Mouse (Mus musculus) lung, embryonic 14.5 days (tissue): ENCODE data around the gene Prx. TPM values are rescaled to one million over a fixed set of nuclear protein-coding genes. Genes with fewer than 3 reads are reported as not detected.

Source experiments
- ATAC-seq: fragments of 200-750 bp; cut with Nextera tagmentation; 2 replicates; pipeline ENCODE4 v1.8.0; 2017; ENCODE audit warnings: mild to moderate bottlenecking, moderate TSS enrichment, moderate library complexity; ENCODE audit not compliant: insufficient read depth
- DNase-seq: peaks from one replicate; pipeline ENCODE4 v3.0.0-alpha.2; 2015
- H3K27ac ChIP-seq: fragments of 300-500 bp; sonication (generic); 2 replicates; pipeline ENCODE4 v1.5.1; 2014; ENCODE audit warnings: low read depth, mild to moderate bottlenecking, moderate library complexity
- H3K27me3 ChIP-seq: fragments of 300-500 bp; sonication (generic); 2 replicates; pipeline ENCODE4 v1.6.1; 2014; ENCODE audit warnings: low read length, control low read depth; ENCODE audit not compliant: insufficient read depth
- H3K36me3 ChIP-seq: fragments of 300-500 bp; sonication (generic); 2 replicates; pipeline ENCODE4 v1.6.1; 2014; ENCODE audit warnings: control low read depth; ENCODE audit not compliant: insufficient read depth
- H3K4me1 ChIP-seq: fragments of 300-500 bp; sonication (generic); 2 replicates; pipeline ENCODE4 v1.6.1; 2014; ENCODE audit warnings: antibody characterized with exemption, control low read depth; ENCODE audit not compliant: insufficient read depth
- H3K4me2 ChIP-seq: fragments of 300-500 bp; sonication (generic); 2 replicates; pipeline ENCODE4 v1.6.1; 2014; ENCODE audit warnings: mild to moderate bottlenecking
- H3K4me3 ChIP-seq: fragments of 300-500 bp; sonication (generic); 2 replicates; pipeline ENCODE4 v1.5.1; 2014; ENCODE audit warnings: low read depth, low read length
- H3K9ac ChIP-seq: fragments of 300-500 bp; sonication (generic); 2 replicates; pipeline ENCODE4 v1.6.1; 2014
- H3K9me3 ChIP-seq: fragments of 300-500 bp; sonication (generic); 2 replicates; pipeline ENCODE4 v1.6.1; 2016; ENCODE audit warnings: low read depth, low read length, control low read depth
- CTCF ChIP-seq: IDR thresholded peaks from 2 replicates; pipeline ENCODE4 v1.5.1; 2016; ENCODE audit warnings: antibody characterized with exemption, low read depth
- WGBS: fragments of 180-500 bp; shearing (Covaris S2); extraction: QIAGEN DNeasy Blood & Tissue Kit; methylation state at CpG from one replicate; pipeline ENCODE4 v1.1.7; 2014; 5-methylcytosine and 5-hydroxymethylcytosine counted together
- polyA plus RNA-seq: library from polyadenylated mRNA; unstranded; fragments of >200 nt; fragmentation: Nextera tagmentation; extraction: Ambion mirVana; gene quantifications from 2 replicates; pipeline ENCODE4 v1.2.1, GENCODE M21; 2014

Gene Prx
- polyA plus RNA-seq, 1 experiment from 2014 or later, result 2.5 TPM

DNA sequence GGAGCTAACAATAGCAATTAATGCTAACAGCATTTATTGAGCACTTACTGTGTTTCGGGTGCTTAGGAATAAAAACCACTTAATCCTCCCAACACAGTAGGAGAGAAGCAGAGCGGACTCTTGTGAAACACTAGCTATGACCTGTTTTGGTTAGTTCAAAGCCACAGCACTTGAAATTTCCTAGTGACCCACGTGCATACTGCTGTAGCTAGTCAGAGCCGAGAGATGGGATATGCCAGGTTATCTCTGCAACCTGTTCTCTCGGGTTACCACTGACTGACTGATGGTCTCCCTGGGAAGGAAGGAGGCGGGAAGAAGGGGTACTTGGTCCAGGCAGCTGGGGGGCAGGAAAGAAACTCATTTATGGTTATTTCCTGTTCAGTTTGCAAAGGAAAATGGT lies 38.6 kb upstream of the Prx start:
- ATAC-seq (no peak), DNase-seq (no peak)

DNA sequence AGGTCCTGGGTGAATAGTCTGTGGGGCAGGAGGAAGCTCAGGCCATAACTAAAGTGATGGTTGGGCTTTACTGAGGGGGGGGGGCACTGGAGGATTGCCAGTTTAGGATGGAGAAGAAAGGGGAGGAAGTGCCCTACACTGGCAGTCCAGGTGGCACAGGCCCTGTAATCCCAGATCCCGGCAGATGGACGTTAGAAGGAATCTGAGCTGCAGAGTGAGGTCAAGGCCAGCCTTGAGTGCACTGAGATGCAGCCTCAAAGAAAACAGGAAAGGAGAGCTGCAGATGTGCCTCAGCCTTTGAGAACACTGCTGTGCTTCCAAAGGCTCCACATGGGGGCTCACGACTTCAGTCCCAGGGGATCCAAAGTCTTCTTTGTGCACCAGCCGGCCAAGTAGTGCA lies 31.5 kb upstream of the Prx start:
- Histone ChIP-seq H3K4me1 (peaks cover 5% of the 10 kb centered on the region; the same call in 1 of the 2 replicates), H3K4me2 (no peak overlapping the region), H3K36me3 (no peaks in the 10 kb centered on the region), H3K9ac (no peak overlapping the region), H3K27me3 (no peaks in the 10 kb centered on the region), H3K9me3 (no peaks in the 10 kb centered on the region), H3K4me3 (no peak overlapping the region), H3K27ac (no peak overlapping the region)
- 22% methylated on average over 4 of the region's 4 CpGs for WGBS
- peak; percentile 54 for DNase-seq
- TF ChIP-seq CTCF, result no peak
- ATAC-seq, result no peak

More for the DNA sequence above, 38.6 kb upstream of the Prx start:
- Histone ChIP-seq H3K27me3 (no peaks in the 10 kb centered on the region), H3K9me3 (no peaks in the 10 kb centered on the region), H3K4me1 (no peaks in the 10 kb centered on the region), H3K9ac (no peak overlapping the region), H3K27ac (no peak overlapping the region), H3K4me3 (no peak overlapping the region), H3K4me2 (no peak overlapping the region), H3K36me3 (no peaks in the 10 kb centered on the region)
- 69% methylated on average over 6 of the region's 6 CpGs for whole genome bisulfite sequencing
- TF ChIP-seq CTCF, result no peak

DNA sequence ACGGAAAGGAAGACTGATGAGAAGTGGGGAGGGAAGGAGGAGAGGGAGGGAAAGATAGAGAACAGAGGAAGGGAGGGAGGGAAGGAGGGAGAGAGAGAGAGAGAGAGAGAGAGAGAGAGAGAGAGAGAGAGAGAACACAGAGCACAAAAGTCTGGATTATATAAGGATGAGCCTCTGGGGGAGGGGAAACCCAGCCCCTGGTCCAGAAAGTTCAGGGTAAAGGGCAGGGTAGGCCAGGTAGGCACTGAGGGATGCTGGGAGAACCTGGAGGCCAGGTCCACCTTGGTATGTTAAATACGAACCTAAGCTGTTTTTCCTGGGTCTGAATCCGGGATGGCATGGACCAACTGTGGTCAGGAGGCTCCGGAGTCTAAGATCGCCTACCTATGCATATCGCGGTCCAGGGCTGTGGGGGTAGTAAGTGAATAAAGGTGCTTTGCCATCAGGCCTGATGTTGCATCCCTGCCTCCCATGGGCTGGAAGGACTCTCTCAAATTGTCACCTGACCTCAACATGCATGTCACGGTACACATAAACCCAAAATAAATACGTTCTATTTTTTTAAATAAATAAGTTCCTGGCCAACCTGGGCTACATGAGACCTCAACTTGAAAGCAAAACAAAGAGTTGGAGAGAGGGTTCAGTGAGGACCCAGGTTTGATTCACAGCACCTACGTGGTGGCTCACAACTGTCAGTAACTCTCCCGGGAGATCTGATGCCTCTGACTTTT lies 27.6 kb upstream of the Prx start:
- H3K27me3 ChIP-seq, result no peaks in the 10 kb centered on the region
- DNase-seq (no peak), ATAC-seq (no peak)
- H3K4me3 ChIP-seq, result no peak overlapping the region
- H3K36me3 ChIP-seq, result peaks cover 9% of the 10 kb centered on the region; the same call in 1 of the 2 replicates
- no peak overlapping the region for H3K27ac ChIP-seq
- H3K9ac ChIP-seq, result no peak overlapping the region
- TF ChIP-seq CTCF, result no peak
- H3K4me2 ChIP-seq, result no peak overlapping the region
- H3K9me3 ChIP-seq, result no peaks in the 10 kb centered on the region
- H3K4me1 ChIP-seq, result peaks cover 5% of the 10 kb centered on the region; the same call in 1 of the 2 replicates
- 86% methylated on average over 11 of the region's 11 CpGs for WGBS

DNA sequence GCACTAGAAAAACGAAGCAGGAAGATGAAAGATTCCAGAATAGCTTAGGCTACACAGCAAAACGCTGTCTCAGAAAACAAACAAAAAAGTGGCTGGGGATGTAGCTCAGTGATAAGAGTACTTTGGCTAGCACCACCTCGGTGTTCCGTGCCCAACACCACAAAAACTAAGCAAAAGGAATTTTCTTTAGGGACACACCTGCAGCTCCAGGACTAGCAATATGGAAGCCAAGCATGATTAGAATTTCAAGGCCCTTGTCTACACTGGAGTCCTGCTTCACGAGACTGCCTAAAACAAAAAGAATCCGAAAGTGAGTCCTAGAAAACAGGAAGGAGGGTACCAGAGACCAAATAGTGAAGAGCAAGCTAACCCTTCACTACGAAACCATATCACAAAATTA lies 26.5 kb upstream of the Prx start:
- ATAC-seq (no peak), DNase-seq (peak; percentile 26)
- 13% methylated on average over 7 of the region's 7 CpGs for WGBS

DNA sequence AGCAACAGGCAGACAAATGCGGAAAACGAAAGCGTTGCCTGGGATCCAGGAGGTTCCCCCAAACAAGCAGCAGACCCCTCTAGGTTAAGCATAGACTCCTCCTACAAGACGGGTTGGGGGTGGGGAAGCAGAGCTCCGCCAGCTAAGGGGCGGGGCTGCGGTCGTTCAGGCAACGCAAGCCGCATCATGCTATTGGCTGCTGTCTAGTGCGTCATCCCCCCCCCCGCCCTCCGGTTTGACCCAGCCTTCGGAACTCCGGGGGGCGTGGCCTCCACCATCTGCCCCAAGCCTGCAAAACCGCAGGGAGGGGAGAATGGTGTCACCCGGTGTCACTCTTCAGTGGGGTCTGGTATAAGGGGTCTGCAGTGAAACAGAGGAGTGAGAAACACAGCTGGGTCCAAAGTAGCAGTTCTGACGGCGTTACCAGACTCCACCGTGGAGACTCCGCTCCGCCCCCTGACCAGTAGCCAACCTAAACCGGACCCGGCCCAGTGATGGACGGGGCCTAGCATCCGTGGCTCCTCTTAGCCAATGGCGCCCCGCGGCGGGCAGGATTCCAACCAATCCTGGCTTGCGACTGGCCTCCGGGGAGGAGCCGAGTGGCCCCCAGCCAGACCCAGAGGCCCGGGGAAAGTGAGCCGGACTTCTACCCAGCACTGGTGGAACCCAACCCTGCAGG lies 25.8 kb upstream of the Prx start, which contains the start of gene Sertad3:
Gene Sertad3 (plus strand): TSS at position 613 of the 679 bp plus-strand sequence.
- peak; percentile 94 for ATAC-seq
- Histone ChIP-seq H3K4me2 (peak within 1 kb of the TSS; percentile 69), H3K27me3 (no peaks in the 10 kb centered on the region), H3K9me3 (no peaks in the 10 kb centered on the region), H3K4me1 (peaks cover 8% of the 10 kb centered on the region; the same call in 1 of the 2 replicates), H3K27ac (peak within 1 kb of the TSS; percentile 96), H3K36me3 (peaks cover 20% of the 10 kb centered on the region), H3K9ac (peak within 1 kb of the TSS; percentile 67), H3K4me3 (peak within 1 kb of the TSS; percentile 75)
- WGBS, result under 1% methylated on average over 36 of the region's 36 CpGs
- TF ChIP-seq CTCF, result peak; percentile 23
- DNase-seq, result peak; percentile 100

More for the DNA sequence above, 26.5 kb upstream of the Prx start:
- Histone ChIP-seq H3K4me3 (peak overlapping the region; percentile 75), H3K36me3 (peaks cover 16% of the 10 kb centered on the region; the same call in 1 of the 2 replicates), H3K9me3 (no peaks in the 10 kb centered on the region), H3K4me1 (peaks cover 5% of the 10 kb centered on the region; the same call in 1 of the 2 replicates), H3K27ac (peak overlapping the region; percentile 86), H3K9ac (peak overlapping the region; percentile 40), H3K27me3 (no peaks in the 10 kb centered on the region), H3K4me2 (peak overlapping the region; percentile 69)
- no peak for TF ChIP-seq CTCF

DNA sequence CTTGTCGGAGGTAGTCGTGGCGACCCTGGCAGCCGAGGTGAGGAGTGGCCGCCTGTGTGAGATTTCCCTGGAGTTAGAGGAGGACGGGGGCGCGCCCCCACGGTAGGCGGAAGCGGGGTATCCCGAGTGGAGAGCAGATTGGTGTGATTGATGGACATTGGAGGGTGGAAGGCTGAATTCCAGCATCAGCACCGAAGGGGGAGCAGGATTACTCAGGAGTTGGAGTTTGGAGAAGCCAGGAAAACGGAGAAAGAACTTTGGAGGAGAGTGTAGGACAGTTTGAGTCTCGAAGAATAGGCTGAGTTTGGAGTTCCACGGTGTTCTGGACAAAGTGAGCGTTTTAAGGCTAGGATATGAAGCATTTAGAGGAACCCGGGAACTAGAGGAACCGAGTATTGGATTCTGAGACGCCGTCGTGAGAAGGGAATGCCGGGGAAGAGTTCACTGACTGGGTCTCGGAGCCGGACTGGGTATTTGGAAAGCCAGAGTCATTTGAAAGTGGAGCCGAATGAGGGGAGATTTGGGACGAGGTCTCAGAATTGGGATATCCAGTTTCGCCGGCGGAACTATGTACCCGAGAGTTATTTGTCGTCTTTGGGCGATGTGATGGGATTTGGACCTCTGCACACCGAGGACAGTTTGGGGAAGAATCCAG lies 25.2 kb upstream of the Prx start:
- peak overlapping the region; percentile 75 for H3K4me3 ChIP-seq
- H3K4me1 ChIP-seq, result peaks cover 8% of the 10 kb centered on the region; the same call in 1 of the 2 replicates
- no peak for TF ChIP-seq CTCF
- no peaks in the 10 kb centered on the region for H3K27me3 ChIP-seq
- H3K27ac ChIP-seq, result peak overlapping the region; percentile 96
- H3K4me2 ChIP-seq, result peak overlapping the region; percentile 69
- ATAC-seq (no peak; the same call in 1 of the 2 replicates), DNase-seq (no peak)
- H3K36me3 ChIP-seq, result peaks cover 20% of the 10 kb centered on the region
- H3K9ac ChIP-seq, result peak overlapping the region; percentile 67
- WGBS, result under 1% methylated on average over 34 of the region's 34 CpGs
- H3K9me3 ChIP-seq, result no peaks in the 10 kb centered on the region
